Mouse (Mus musculus) intestine, embryonic 14.5 days (tissue): ENCODE measurements around the gene Ptbp1. TPM values are rescaled to one million over a fixed set of nuclear protein-coding genes. Genes with fewer than 3 reads are reported as not detected.

ENCODE experiments used
- ATAC-seq: fragments of 200-750 bp; cut with Nextera tagmentation; replicated peaks from 2 replicates; pipeline ENCODE4 v1.8.0; 2017; ENCODE audit warnings: low read depth, moderate number of reproducible peaks, moderate TSS enrichment, moderate library complexity; ENCODE audit not compliant: low FRiP score, low TSS enrichment
- DNase-seq: peaks from one replicate; pipeline ENCODE4 v3.0.0-alpha.2; 2018; ENCODE audit warnings: low spot score
- H3K27ac ChIP-seq: fragments of 300-500 bp; sonication (generic); 2 replicates; pipeline ENCODE4 v1.5.1; 2014; ENCODE audit warnings: low read depth, mild to moderate bottlenecking, control low read depth
- H3K27me3 ChIP-seq: fragments of 300-500 bp; sonication (generic); replicated peaks from 2 replicates; pipeline ENCODE4 v1.6.1; 2014; ENCODE audit warnings: low read length, control low read depth; ENCODE audit not compliant: control insufficient read depth, insufficient read depth
- H3K36me3 ChIP-seq: fragments of 300-500 bp; sonication (generic); 2 replicates; pipeline ENCODE4 v1.6.1; 2014; ENCODE audit warnings: low read length, control low read depth; ENCODE audit not compliant: control insufficient read depth, insufficient read depth
- H3K4me1 ChIP-seq: fragments of 300-500 bp; sonication (generic); replicated peaks from 2 replicates; pipeline ENCODE4 v1.6.1; 2014; ENCODE audit warnings: low read length, control low read depth, mixed read lengths; ENCODE audit not compliant: control insufficient read depth, insufficient read depth
- H3K4me2 ChIP-seq: fragments of 300-500 bp; sonication (generic); 2 replicates; pipeline ENCODE4 v1.6.1; 2014; ENCODE audit warnings: low read length
- H3K4me3 ChIP-seq: fragments of 300-500 bp; sonication (generic); 2 replicates; pipeline ENCODE4 v1.5.1; 2014; ENCODE audit warnings: low read depth, low read length, control low read depth, mixed read lengths
- H3K9ac ChIP-seq: fragments of 300-500 bp; sonication (generic); 2 replicates; pipeline ENCODE4 v1.6.1; 2014; ENCODE audit warnings: mild to moderate bottlenecking, low read length
- H3K9me3 ChIP-seq: fragments of 300-500 bp; sonication (generic); 2 replicates; pipeline ENCODE4 v1.6.1; 2016; ENCODE audit warnings: low read length, control low read depth; ENCODE audit not compliant: control insufficient read depth
- WGBS: fragments of 180-500 bp; shearing (Covaris S2); extraction: QIAGEN DNeasy Blood & Tissue Kit; methylation state at CpG from one replicate; pipeline ENCODE4 v1.1.7; 2014; 5-methylcytosine and 5-hydroxymethylcytosine counted together
- polyA plus RNA-seq: library from polyadenylated mRNA; unstranded; fragments of >200 nt; fragmentation: Nextera tagmentation; extraction: Ambion mirVana; gene quantifications from 2 replicates; pipeline ENCODE4 v1.2.1, GENCODE M21; 2014

Ptbp1 gene
- polyA plus RNA-seq, 1 experiment from 2014 or later = 291 TPM

- Histone ChIP-seq H3K9ac (no peak overlapping the region), H3K9me3 (no peaks in the 10 kb centered on the region), H3K4me3 (no peak overlapping the region), H3K4me1 (no peaks in the 10 kb centered on the region), H3K36me3 (peaks cover 29% of the 10 kb centered on the region), H3K27ac (no peak overlapping the region), H3K4me2 (no peak overlapping the region), H3K27me3 (no peaks in the 10 kb centered on the region)
- WGBS = 84% methylated on average over 12 of the region's 12 CpGs
- no peak for DNase-seq
- ATAC-seq = no peak
Observed at GRCm38 (mm10) chr10:79815671-79816494, 38.3 kb upstream of the Ptbp1 start.

- H3K27me3 ChIP-seq = no peaks in the 10 kb centered on the region
- no peak overlapping the region for H3K4me2 ChIP-seq
- no peaks in the 10 kb centered on the region for H3K4me1 ChIP-seq
- H3K36me3 ChIP-seq = peaks cover 29% of the 10 kb centered on the region
- no peak overlapping the region for H3K9ac ChIP-seq
- DNase-seq = no peak
- H3K27ac ChIP-seq = no peak overlapping the region
- H3K9me3 ChIP-seq = no peaks in the 10 kb centered on the region
- no peak overlapping the region for H3K4me3 ChIP-seq
- 67% methylated on average over 2 of the region's 2 CpGs for WGBS
- ATAC-seq = no peak
Observed at GRCm38 (mm10) chr10:79817111-79817510, 37.1 kb upstream of the Ptbp1 start.

GRCm38 (mm10) chr10:79818225-79818624 lies 36.0 kb upstream of the Ptbp1 start:
- H3K4me1 ChIP-seq = no peaks in the 10 kb centered on the region; the same call in 1 of the 2 replicates
- ATAC-seq (no peak), DNase-seq (no peak)
- 57% methylated on average over 4 of the region's 4 CpGs for WGBS
- H3K27ac ChIP-seq = no peak overlapping the region
- no peak overlapping the region for H3K4me3 ChIP-seq
- H3K4me2 ChIP-seq = no peak overlapping the region
- H3K9ac ChIP-seq = no peak overlapping the region
- peaks cover 29% of the 10 kb centered on the region for H3K36me3 ChIP-seq
- no peaks in the 10 kb centered on the region for H3K27me3 ChIP-seq
- H3K9me3 ChIP-seq = no peaks in the 10 kb centered on the region

GRCm38 (mm10) chr10:79819606-79820005 lies 34.6 kb upstream of the Ptbp1 start:
- Histone ChIP-seq H3K4me1 (no peaks in the 10 kb centered on the region; the same call in 1 of the 2 replicates), H3K36me3 (peaks cover 25% of the 10 kb centered on the region), H3K4me3 (no peak overlapping the region), H3K4me2 (no peak overlapping the region), H3K27me3 (no peaks in the 10 kb centered on the region), H3K27ac (no peak overlapping the region), H3K9me3 (no peaks in the 10 kb centered on the region), H3K9ac (no peak overlapping the region)
- 90% methylated on average over 17 of the region's 17 CpGs for WGBS
- DNase-seq (no peak), ATAC-seq (no peak; the same call in 1 of the 2 replicates)

- H3K4me3 ChIP-seq = no peak overlapping the region
- 69% methylated on average over 8 of the region's 8 CpGs for WGBS
- no peaks in the 10 kb centered on the region for H3K9me3 ChIP-seq
- H3K27me3 ChIP-seq = no peaks in the 10 kb centered on the region
- no peaks in the 10 kb centered on the region; the same call in 1 of the 2 replicates for H3K4me1 ChIP-seq
- no peak overlapping the region for H3K9ac ChIP-seq
- H3K27ac ChIP-seq = 0 out of 2 replicates have a peak overlapping the region, but pooled peaks have one; percentile 7
- ATAC-seq (no peak), DNase-seq (no peak)
- H3K36me3 ChIP-seq = peaks cover 22% of the 10 kb centered on the region
- no peak overlapping the region for H3K4me2 ChIP-seq
Observed at GRCm38 (mm10) chr10:79820277-79820676, 34.0 kb upstream of the Ptbp1 start.

- H3K9ac ChIP-seq = no peak within 1 kb of the TSS
- H3K27ac ChIP-seq = peak within 1 kb of the TSS; percentile 81
- 57% methylated on average over 11 of the region's 11 CpGs for WGBS
- ATAC-seq = no peak
- H3K27me3 ChIP-seq = no peaks in the 10 kb centered on the region
- peak within 1 kb of the TSS; percentile 42 for H3K4me2 ChIP-seq
- H3K4me3 ChIP-seq = peak within 1 kb of the TSS; percentile 21; the same call in 1 of the 2 replicates
- DNase-seq = no peak
- H3K36me3 ChIP-seq = peaks cover 21% of the 10 kb centered on the region
- no peaks in the 10 kb centered on the region; the same call in 1 of the 2 replicates for H3K4me1 ChIP-seq
- H3K9me3 ChIP-seq = no peaks in the 10 kb centered on the region
Observed at GRCm38 (mm10) chr10:79820782-79821181, 33.4 kb upstream of the Ptbp1 start, which contains the start of gene Misp. Gene Misp, plus strand, starts transcription at chr10:79820989.

- Histone ChIP-seq H3K4me3 (peak overlapping the region; percentile 21; the same call in 1 of the 2 replicates), H3K36me3 (peaks cover 12% of the 10 kb centered on the region), H3K9me3 (no peaks in the 10 kb centered on the region), H3K4me2 (peak overlapping the region; percentile 42), H3K4me1 (no peaks in the 10 kb centered on the region; the same call in 1 of the 2 replicates), H3K9ac (peak overlapping the region; percentile 37), H3K27me3 (no peaks in the 10 kb centered on the region), H3K27ac (peak overlapping the region; percentile 81)
- ATAC-seq (no peak), DNase-seq (no peak)
- WGBS = 89% methylated on average over 12 of the region's 12 CpGs
Observed at GRCm38 (mm10) chr10:79821731-79822130, 32.5 kb upstream of the Ptbp1 start.

GRCm38 (mm10) chr10:79822372-79822771 lies 31.9 kb upstream of the Ptbp1 start:
- Histone ChIP-seq H3K27me3 (no peaks in the 10 kb centered on the region), H3K27ac (peak overlapping the region; percentile 81), H3K9ac (peak overlapping the region; percentile 37), H3K4me2 (peak overlapping the region; percentile 42), H3K4me1 (no peaks in the 10 kb centered on the region; the same call in 1 of the 2 replicates), H3K9me3 (no peaks in the 10 kb centered on the region), H3K4me3 (peak overlapping the region; percentile 21), H3K36me3 (peaks cover 11% of the 10 kb centered on the region)
- DNase-seq = peak; percentile 79
- peak; percentile 66 for ATAC-seq
- WGBS = 23% methylated on average over 17 of the region's 17 CpGs
